Mouse (Mus musculus) spleen, adult 2 months (tissue): ENCODE measurements at regions not wholly inside any gene's neighbourhood (a gene's known extent, or its start where the extent isn't known, plus 50 kb on each side); places are given as distances from the start of the nearest gene placed in this dataset.

ENCODE experiments used
- DNase-seq, 2 experiments: peaks; one replicate each; pipeline versions ENCODE4 v3.0.0 to v3.0.0-alpha.2; 2012 to 2021; ENCODE audit warnings: low spot score in 2 of 2, low read depth in 1 of 2
- H3K27ac ChIP-seq: fragments of 200-500 bp; 2 replicates; pipeline ENCODE4 v1.5.1; 2012; ENCODE audit warnings: low read length, inconsistent platforms; ENCODE audit not compliant: insufficient read depth
- H3K27me3 ChIP-seq: fragments of 200-500 bp; 2 replicates; pipeline ENCODE4 v1.6.1; 2012; ENCODE audit warnings: mild to moderate bottlenecking, moderate library complexity, low read length, inconsistent platforms; ENCODE audit not compliant: control insufficient read depth, insufficient read depth
- H3K36me3 ChIP-seq: fragments of 200-500 bp; 2 replicates; pipeline ENCODE4 v1.6.1; 2012; ENCODE audit warnings: mild to moderate bottlenecking, low read length, inconsistent platforms; ENCODE audit not compliant: control insufficient read depth, insufficient read depth
- H3K4me1 ChIP-seq: fragments of 200-500 bp; 2 replicates; pipeline ENCODE4 v1.6.1; 2011; ENCODE audit warnings: inconsistent platforms; ENCODE audit not compliant: control insufficient read depth, insufficient read depth, insufficient read length
- H3K4me3 ChIP-seq: fragments of 200-500 bp; 2 replicates; pipeline ENCODE4 v1.5.1; 2011; ENCODE audit warnings: mild to moderate bottlenecking, inconsistent platforms; ENCODE audit not compliant: insufficient read depth, insufficient read length; ENCODE audit errors: extremely low read depth
- CTCF ChIP-seq: fragments of 200-500 bp; IDR thresholded peaks from 2 replicates; pipeline ENCODE4 v1.5.1; 2011; ENCODE audit warnings: mild to moderate bottlenecking, inconsistent platforms; ENCODE audit not compliant: insufficient read depth, insufficient read length, insufficient replicate concordance; ENCODE audit errors: extremely low read depth
- POLR2A ChIP-seq: fragments of 200-500 bp; IDR thresholded peaks from 2 replicates; pipeline ENCODE4 v1.6.1; 2011; ENCODE audit warnings: low read depth, low read length, inconsistent platforms
- WGBS: fragments of 180-500 bp; shearing (Covaris S2); methylation state at CpG from one replicate; pipeline ENCODE4 v1.1.7; 2018; 5-methylcytosine and 5-hydroxymethylcytosine counted together

GRCm38 (mm10) chr1:94582526-94582925 lies 530.2 kb upstream of the Pdcd1 start:
- Histone ChIP-seq H3K4me3 (no peak overlapping the region), H3K27me3 (no peaks in the 10 kb centered on the region), H3K4me1 (no peaks in the 10 kb centered on the region), H3K27ac (no peak overlapping the region), H3K36me3 (no peaks in the 10 kb centered on the region)
- TF ChIP-seq CTCF (no peak), POLR2A (no peak)
- DNase-seq: no peak

- no peaks in the 10 kb centered on the region for H3K27me3 ChIP-seq
- no peaks in the 10 kb centered on the region for H3K36me3 ChIP-seq
- WGBS: 23% methylated on average over 4 of the region's 4 CpGs
- no peak overlapping the region for H3K27ac ChIP-seq
- H3K4me1 ChIP-seq: no peaks in the 10 kb centered on the region
- TF ChIP-seq POLR2A (no peak), CTCF (no peak)
- DNase-seq: no peak
- H3K4me3 ChIP-seq: no peak overlapping the region
These were observed 529.5 kb upstream of the Pdcd1 start for GRCm38 (mm10) chr1:94581650-94582405.

GRCm38 (mm10) chr1:94532773-94533541 lies 480.6 kb upstream of the Pdcd1 start:
- H3K4me3 ChIP-seq: no peak overlapping the region
- no peaks in the 10 kb centered on the region for H3K27me3 ChIP-seq
- TF ChIP-seq CTCF (no peak), POLR2A (no peak)
- no peak overlapping the region for H3K27ac ChIP-seq
- 87% methylated on average over 4 of the region's 4 CpGs for WGBS
- H3K36me3 ChIP-seq: no peaks in the 10 kb centered on the region
- no peak for DNase-seq
- no peaks in the 10 kb centered on the region for H3K4me1 ChIP-seq

GRCm38 (mm10) chr1:94504080-94504520 lies 451.7 kb upstream of the Pdcd1 start:
- DNase-seq: no peak
- TF ChIP-seq POLR2A (no peak), CTCF (no peak)
- Histone ChIP-seq H3K4me3 (no peak overlapping the region), H3K27ac (no peak overlapping the region), H3K36me3 (no peaks in the 10 kb centered on the region), H3K27me3 (no peaks in the 10 kb centered on the region), H3K4me1 (no peaks in the 10 kb centered on the region)
- WGBS: 76% methylated on average over 4 of the region's 4 CpGs

- 86% methylated on average over 6 of the region's 6 CpGs for WGBS
- TF ChIP-seq POLR2A (no peak), CTCF (no peak)
- Histone ChIP-seq H3K36me3 (no peaks in the 10 kb centered on the region), H3K4me3 (no peak overlapping the region), H3K27ac (no peak overlapping the region), H3K27me3 (no peaks in the 10 kb centered on the region), H3K4me1 (no peaks in the 10 kb centered on the region)
- DNase-seq: no peak
These were observed 451.2 kb upstream of the Pdcd1 start for GRCm38 (mm10) chr1:94503379-94504079.

- WGBS: 87% methylated on average over 6 of the region's 6 CpGs
- Histone ChIP-seq H3K4me1 (no peaks in the 10 kb centered on the region), H3K27me3 (no peaks in the 10 kb centered on the region), H3K4me3 (no peak overlapping the region), H3K27ac (no peak overlapping the region), H3K36me3 (no peaks in the 10 kb centered on the region)
- DNase-seq: no peak
- TF ChIP-seq POLR2A (no peak), CTCF (no peak)
These were observed 449.9 kb upstream of the Pdcd1 start for GRCm38 (mm10) chr1:94502066-94502861.
